Mouse (Mus musculus): ENCODE measurements around the gene Ibtk.
"Not testable (repeated sequence)": the region's sequence is repeated elsewhere in the genome, so short reads cannot be mapped to it uniquely, and the experiment has no call there.

The Ibtk gene

DNA sequence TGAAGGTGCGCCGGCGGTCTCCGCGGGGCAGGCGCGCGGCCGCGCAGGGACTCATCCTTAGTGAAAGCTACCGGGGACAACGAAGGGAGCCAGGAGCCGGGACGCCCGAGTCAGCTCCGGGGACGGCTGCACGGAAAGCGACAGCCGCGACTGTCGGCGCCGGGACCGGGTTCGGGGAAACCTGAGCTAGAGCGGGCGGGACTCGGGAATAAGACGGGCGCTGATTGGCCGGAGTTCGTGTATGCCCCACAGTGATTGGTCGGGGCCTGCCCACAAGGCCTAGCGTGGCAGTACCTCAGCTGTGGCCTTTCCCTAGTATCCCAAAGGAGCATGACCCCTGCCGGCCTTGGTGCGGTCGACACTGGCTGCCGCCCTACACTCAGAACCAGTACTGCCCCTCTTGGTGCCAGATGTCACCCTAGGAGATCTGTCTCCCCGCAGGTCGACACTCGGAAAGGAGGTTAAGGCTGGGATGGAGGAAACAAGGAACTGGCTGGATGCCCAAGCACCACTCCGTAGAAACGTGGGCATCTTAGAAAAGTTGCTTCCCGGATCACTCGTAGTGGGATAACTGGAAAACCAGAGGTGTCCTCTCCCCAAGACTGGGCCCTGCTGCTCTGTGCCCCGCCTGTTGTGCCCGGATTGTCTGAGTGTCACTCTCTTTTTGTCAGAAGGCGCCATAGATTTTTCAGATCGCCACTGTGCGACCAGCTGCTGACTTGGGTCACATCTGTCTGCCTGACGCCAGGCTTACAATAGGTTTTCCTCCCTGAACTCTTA, at the start of gene Ibtk:
Gene Ibtk (minus strand): TSS at position 193 of the 780 bp plus-strand sequence.
- DNase-seq (ENCODE audit: low spot score in 2 of 2) = peak; percentile 90 to 92

- not testable (repeated sequence) for DNase-seq (ENCODE audit: low spot score in 2 of 2)
Measured at GRCm38 (mm10) chr9:85791521-85791920, 42.4 kb upstream of the Ibtk start.

GRCm38 (mm10) chr9:85780249-85780648, 31.1 kb upstream of the Ibtk start:
- no peak for DNase-seq (ENCODE audit: low spot score in 2 of 2)

DNA sequence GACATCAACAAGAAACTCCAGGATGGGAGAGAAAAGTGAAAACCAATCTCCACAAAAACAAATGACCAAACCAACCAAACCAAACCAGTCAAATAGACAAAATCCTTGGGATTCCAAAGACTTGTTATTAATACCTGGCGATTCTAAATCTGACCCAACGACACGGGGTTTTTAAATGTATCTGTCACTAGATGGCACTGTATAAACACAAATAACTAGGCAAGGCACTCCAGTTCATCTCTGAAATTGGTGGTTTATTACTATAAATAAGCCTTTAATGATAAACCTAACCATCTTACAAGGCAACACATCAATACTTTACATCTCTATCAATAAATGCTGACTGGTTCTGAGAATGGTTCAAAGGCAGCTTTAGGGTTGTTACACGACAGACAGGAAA, 30.3 kb upstream of the Ibtk start:
- DNase-seq (ENCODE audit: low spot score in 2 of 2) = no peak

GRCm38 (mm10) chr9:85777544-85777943, 28.4 kb upstream of the Ibtk start:
- DNase-seq (ENCODE audit: low spot score in 2 of 2) = no peak

- no peak for DNase-seq (ENCODE audit: low spot score in 2 of 2)
Measured at GRCm38 (mm10) chr9:85772280-85772679, 23.1 kb upstream of the Ibtk start.

DNA sequence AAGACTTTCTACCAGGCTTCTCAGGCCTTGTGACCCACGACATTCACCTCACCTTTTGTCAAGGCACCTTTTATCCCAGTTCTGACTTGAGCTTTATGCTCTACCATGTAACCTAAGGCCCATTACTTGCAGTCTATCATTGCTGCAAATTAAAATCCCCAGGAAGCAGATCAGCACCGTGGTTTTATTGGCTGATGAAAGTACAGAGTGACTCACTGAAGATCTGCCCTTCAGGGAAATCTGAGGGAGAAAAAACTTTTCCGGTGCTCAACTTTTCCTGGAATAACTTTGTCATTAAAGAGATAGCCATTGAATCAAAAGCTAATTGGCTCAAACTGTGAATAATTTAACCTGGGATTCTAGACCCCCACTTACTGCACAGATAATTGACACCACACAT, 22.3 kb upstream of the Ibtk start:
- no peak for DNase-seq (ENCODE audit: low spot score in 2 of 2)

GRCm38 (mm10) chr9:85770369-85770768, 21.2 kb upstream of the Ibtk start:
- no peak for DNase-seq (ENCODE audit: low spot score in 2 of 2)

DNA sequence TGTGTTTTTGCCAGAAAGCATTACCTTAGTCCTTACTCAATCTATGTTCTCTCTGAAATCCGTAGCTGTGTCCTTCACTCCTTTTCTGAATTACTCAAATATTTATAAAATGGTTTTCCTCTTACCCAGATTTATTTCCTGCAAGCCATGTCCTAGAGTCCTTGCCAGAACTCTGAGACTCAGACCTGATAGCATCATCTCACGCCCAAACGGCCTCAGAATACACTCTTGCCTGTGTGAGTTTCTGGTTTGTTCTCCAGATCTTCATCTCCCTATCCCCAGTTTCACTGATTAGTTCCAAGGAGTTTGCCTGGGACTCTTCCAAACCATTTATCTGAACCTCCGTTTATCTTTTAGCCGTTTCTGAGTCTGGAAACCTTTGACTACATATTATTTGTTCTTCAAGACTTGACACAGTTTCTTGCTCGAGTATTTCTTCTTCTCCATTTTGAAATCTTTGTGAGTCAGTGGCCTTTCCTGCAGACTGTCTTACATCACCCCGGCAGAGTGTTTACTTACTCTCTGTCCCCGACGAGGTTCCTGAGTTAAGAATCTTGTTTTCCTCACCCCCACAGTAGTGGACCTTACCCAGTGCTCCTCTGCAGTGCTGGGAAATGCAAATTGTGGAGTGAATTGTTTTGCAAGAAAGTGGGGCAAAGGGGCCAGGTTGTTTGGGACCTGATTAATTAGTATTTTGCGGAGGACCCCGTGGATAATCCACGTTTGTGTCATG, 20.1 kb upstream of the Ibtk start:
- DNase-seq (ENCODE audit: low spot score in 2 of 2) = no peak

- no peak for DNase-seq (ENCODE audit: low spot score in 2 of 2)
Measured at GRCm38 (mm10) chr9:85767255-85767654, 18.1 kb upstream of the Ibtk start.

DNA sequence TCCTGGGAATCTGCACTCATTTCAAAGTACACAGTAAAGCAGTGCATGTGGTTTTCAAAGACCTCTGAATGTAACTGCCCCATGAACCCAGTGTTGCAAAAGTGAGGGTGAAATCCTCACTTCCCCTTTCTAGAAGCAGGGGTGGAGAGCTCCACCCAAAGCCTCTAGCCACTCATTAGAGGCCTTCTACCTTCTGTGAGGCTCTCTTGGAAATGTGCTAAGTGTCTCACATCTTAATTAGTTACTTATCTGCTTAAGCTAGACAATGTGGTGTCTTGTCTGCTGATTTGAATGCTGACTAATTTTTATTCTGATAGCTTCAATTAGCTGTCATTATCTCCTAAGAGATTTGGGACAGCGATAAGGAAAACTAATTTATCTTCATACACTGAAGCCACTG, 13.3 kb upstream of the Ibtk start:
- no peak for DNase-seq (ENCODE audit: low spot score in 2 of 2)

GRCm38 (mm10) chr9:85750797-85751196, 1.7 kb upstream of the Ibtk start:
- no peak for DNase-seq (ENCODE audit: low spot score in 2 of 2)

DNA sequence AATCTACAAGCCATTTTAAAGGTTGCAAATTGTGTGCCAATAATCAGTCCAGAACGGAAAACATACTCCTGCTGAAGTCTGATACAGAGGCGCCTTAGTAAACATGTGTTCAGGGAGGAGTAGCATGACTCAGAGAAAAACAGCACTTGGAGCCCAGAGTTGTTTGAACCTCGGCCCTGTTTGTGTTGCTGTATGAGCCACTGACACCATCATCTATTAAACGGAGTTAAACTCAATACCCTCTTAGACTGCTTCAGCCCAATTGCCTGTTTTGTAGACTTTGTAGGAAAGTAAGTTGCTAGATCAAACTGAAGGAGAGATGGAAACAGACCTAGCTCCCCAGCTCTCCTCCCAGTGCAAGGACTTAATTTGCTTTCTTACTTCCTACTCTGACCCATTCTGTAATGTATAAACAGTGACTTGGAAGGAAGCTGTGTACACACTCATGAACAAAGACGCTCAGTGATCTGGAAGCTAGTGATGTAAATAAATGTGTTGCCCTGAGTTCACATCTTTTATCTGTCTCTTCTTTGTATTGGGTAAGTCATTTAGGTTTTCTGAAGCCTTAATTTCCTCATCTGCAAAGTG, 882 bp upstream of the Ibtk start:
- no peak for DNase-seq (ENCODE audit: low spot score in 2 of 2)

- DNase-seq (ENCODE audit: low spot score in 2 of 2) = peak; percentile 78 to 83
Measured at GRCm38 (mm10) chr9:85748204-85749141, 661 bp downstream of the Ibtk start.

GRCm38 (mm10) chr9:85745566-85745965, 3.6 kb downstream of the Ibtk start:
- DNase-seq (ENCODE audit: low spot score in 2 of 2) = no peak

DNA sequence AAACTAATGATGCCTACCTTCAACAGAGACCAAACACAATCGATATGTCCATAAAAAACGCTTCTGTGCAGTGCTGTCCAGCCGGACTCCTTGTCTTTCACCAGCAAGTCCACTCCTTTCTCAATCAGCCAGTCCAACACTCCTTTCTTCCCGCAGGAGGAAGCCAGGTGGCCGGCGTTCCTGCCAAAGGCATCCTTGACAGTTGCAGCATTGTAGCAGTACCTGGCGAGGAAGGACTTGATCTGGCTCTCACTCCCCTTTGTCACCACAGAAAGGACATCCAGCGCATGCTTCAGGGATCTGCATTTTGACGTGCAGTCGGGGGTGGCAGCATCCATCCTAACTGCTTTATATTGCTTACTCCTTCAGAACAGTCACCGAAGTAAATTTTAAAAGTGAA, 5.8 kb downstream of the Ibtk start:
- no peak for DNase-seq (ENCODE audit: low spot score in 2 of 2)

GRCm38 (mm10) chr9:85742107-85742506, 7.0 kb downstream of the Ibtk start:
- no peak for DNase-seq (ENCODE audit: low spot score in 2 of 2)

GRCm38 (mm10) chr9:85739279-85739678, 9.9 kb downstream of the Ibtk start:
- no peak for DNase-seq (ENCODE audit: low spot score in 2 of 2)

- DNase-seq (ENCODE audit: low spot score in 2 of 2) = no peak
Measured at GRCm38 (mm10) chr9:85734821-85735220, 14.3 kb downstream of the Ibtk start.

GRCm38 (mm10) chr9:85724078-85724477, 25.1 kb downstream of the Ibtk start:
- no peak for DNase-seq (ENCODE audit: low spot score in 2 of 2)

- no peak for DNase-seq (ENCODE audit: low spot score in 2 of 2)
Measured at GRCm38 (mm10) chr9:85717336-85717735, 31.8 kb downstream of the Ibtk start.

- no peak for DNase-seq (ENCODE audit: low spot score in 2 of 2)
Measured at GRCm38 (mm10) chr9:85707302-85707701, 41.8 kb downstream of the Ibtk start.
